Mouse (Mus musculus) brain, embryonic 14.5 days (tissue): ENCODE measurements at regions not wholly inside any gene's neighbourhood (a gene's known extent, or its start where the extent isn't known, plus 50 kb on each side); places are given as distances from the start of the nearest gene placed in this dataset.

Source experiments
- DNase-seq: peaks from one replicate; pipeline ENCODE4 v3.0.0-alpha.2; 2011; ENCODE audit warnings: low read depth
- CTCF ChIP-seq: fragments of 200-500 bp; IDR thresholded peaks from 2 replicates; pipeline ENCODE4 v1.5.1; 2012; ENCODE audit warnings: inconsistent platforms, mild to moderate bottlenecking, moderate library complexity, borderline replicate concordance; ENCODE audit not compliant: insufficient read depth, insufficient read length; ENCODE audit errors: extremely low read depth
- POLR2A ChIP-seq: fragments of 200-500 bp; IDR thresholded peaks from 2 replicates; pipeline ENCODE4 v1.6.1; 2012; ENCODE audit warnings: mild to moderate bottlenecking, inconsistent platforms, borderline replicate concordance; ENCODE audit not compliant: poor library complexity, insufficient read depth, insufficient read length, severe bottlenecking; ENCODE audit errors: extremely low read depth

DNA sequence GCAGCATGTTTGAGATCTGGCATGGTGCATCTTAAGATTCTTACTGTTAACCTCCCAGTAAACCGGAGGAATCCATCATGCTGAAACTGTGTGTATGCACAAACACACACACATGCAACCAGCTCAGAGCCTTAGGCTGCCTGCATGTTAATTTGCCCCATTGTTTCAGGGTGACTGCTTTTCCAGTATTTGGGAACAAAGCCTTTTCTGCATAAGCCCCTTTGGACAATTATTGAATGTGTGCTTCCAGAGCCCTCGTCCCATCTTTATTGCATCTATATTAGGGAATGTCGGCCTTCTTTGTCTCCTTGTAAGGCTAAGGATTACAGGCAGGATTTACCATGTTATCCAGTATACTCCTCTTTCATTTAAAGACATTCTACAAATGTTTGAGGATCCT lies 397.0 kb downstream of the Meis1 start:
- TF ChIP-seq CTCF (no peak), POLR2A (no peak)
- DNase-seq = peak; percentile 53

DNA sequence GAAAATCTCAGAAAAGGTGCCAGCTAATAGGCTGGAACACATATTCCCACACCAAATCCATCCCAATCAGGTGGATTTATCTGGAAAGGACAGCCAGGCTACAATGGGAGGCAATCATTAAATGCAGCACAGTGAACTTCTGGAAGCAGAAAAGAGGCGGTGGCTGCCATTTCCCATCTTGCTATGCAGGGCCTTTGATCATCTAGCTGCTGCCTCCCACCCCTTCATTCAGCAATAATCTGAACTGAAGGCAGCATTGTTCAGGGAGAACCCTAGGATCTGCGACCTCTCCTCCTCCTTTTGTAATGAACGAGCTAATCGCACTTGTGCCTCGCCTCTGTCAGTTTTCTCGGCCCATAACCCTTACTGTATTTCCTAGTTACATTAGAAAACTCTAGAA lies 413.9 kb downstream of the Meis1 start:
- no peak for TF ChIP-seq POLR2A
- DNase-seq = peak; percentile 59

DNA sequence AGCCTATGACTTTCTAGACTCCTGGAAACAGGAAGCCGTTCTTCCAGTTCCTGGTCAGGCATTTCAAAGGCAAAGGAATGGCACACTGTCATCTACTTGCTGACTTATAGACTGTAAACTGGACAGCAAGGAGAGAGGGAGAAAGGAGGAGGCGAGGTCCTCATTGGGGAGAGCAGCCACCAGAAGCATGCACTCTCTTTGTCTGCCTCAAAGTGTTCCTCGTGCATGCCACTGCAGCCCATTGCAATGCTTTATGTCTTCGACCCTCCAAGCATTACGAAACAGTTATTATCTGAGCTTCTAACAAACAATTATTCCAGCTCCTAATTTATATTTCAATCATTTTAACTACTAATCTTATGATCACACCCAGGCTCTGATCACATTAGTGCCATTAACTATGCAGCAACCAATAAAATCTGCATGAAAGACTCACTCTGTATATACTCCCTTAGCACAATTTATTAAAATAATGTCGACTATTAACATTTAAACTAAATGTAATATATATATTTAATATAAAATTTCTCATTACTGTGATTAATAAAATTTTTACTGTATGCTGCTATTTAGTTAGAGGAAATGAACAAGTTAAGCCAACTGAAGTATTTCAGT lies 417.1 kb downstream of the Meis1 start:
- DNase-seq = no peak
- TF ChIP-seq CTCF = no peak
- TF ChIP-seq POLR2A = no peak

DNA sequence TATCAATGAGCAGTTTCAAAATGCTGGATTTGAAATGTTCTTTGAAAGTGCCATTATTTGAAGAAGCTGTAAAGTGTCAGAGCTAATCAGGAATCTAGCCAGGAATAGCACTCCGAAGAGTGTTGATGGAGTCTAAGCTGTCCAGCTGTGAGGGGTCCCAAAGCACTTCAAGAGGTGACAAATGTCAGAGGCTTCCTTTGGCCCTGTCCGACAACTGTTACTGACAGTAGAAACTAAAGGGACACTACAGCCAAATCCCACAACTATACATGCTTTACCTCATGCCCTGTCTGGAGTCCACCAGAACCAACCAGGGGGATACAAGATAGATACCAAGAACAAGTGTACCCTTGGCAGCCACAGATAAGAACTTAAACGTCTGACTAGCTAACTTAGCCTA lies 420.4 kb downstream of the Meis1 start:
- TF ChIP-seq POLR2A (no peak), CTCF (no peak)
- no peak for DNase-seq

DNA sequence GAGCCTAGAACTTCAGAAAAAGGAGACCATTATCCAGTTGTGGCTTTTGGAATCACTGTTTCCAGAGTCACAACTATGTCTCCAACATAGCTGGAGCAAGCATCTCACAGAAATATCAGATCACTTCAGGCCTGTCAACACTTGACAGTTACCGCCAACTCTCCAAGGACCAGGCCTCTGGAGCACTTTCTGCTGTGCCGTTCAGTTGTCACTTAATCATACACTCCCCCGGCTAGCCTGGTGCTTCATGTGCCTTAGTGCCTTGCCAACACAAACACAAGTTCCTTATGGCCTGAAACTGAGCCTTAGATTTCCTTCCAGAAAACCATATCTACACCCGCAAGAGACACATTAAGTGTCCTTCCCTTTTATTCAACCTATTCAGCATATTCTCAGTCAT lies 421.8 kb downstream of the Meis1 start:
- no peak for TF ChIP-seq CTCF
- no peak for TF ChIP-seq POLR2A
- no peak for DNase-seq

DNA sequence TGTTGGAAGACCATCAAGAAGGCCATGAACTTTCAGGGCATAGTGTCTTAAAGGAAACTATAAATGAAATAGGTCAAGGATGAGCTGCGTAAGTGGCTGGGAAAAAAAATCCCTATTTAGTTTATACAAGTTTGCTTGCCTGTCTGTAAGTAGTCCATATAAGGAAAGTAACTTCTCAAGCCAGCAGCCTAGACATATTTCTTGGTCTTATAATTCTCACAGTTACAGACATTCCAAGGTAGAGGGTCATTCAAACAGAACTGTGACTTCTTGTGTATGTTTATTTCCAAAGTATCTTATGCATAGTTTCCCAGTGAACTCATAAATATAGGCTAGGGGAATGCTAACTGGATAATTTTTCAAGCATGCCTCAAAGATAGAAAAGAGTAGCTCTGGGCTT lies 428.3 kb downstream of the Meis1 start:
- TF ChIP-seq POLR2A = no peak
- no peak for TF ChIP-seq CTCF

DNA sequence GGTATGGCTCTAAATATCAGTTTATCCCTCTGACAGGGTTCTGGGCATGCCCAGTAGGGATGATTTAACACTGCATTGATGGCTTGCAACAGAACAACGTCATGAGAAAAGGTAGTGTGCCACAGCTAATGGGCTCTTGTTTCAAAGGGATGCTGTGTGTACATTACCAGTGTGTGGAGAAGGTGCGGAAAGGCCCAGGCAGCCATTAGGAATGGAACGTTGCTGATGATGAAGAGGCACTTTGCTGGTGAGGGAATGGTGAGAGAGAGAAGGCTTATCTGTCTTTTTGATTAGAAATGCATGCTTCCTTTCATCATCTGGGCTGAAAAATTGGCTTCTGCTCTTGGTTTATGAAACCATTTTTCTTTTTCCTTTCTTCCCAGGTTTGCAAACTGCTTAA lies 432.3 kb downstream of the Meis1 start:
- DNase-seq = no peak
- no peak for TF ChIP-seq CTCF
- no peak for TF ChIP-seq POLR2A

More for the DNA sequence above, 428.3 kb downstream of the Meis1 start:
- no peak for DNase-seq

DNA sequence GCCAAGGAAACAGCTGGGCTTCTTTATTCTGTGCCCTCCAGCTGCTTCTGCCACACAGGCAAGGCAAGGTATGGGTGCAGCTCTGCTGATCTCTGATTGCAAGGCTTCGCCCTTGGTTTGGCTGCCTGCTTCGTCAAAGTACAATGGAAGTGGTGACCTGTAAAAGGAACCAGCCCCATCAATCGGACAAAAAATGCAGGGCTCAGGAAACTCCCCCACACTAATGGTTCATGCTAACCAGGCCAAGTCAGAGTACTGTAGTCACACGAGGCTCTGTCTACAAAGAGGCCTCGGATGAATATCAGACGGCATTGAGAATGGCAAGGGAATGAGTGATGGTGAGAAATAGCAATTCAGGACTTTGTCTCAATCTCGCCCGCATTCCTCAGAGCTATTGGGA lies 433.8 kb downstream of the Meis1 start:
- DNase-seq = no peak
- no peak for TF ChIP-seq CTCF
- TF ChIP-seq POLR2A = no peak

DNA sequence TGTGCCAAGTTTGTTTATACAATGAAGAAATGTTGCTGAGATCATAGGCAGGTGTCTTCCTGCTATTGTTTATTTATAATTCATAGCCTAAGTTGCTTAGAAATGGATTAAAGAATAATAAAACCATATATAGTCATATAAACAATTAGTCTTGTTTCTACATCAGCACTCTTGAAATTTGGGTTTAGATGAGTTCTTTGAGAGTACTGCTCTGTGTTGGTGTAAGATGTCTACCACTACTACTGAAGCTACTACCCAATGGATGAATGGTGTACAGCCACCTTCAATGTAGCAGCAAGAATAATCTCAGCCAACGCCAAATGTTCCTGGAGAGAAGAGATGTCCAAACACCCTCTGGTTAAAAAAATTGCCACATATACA lies 436.0 kb downstream of the Meis1 start:
- no peak for DNase-seq
- TF ChIP-seq POLR2A = no peak
- TF ChIP-seq CTCF = no peak

DNA sequence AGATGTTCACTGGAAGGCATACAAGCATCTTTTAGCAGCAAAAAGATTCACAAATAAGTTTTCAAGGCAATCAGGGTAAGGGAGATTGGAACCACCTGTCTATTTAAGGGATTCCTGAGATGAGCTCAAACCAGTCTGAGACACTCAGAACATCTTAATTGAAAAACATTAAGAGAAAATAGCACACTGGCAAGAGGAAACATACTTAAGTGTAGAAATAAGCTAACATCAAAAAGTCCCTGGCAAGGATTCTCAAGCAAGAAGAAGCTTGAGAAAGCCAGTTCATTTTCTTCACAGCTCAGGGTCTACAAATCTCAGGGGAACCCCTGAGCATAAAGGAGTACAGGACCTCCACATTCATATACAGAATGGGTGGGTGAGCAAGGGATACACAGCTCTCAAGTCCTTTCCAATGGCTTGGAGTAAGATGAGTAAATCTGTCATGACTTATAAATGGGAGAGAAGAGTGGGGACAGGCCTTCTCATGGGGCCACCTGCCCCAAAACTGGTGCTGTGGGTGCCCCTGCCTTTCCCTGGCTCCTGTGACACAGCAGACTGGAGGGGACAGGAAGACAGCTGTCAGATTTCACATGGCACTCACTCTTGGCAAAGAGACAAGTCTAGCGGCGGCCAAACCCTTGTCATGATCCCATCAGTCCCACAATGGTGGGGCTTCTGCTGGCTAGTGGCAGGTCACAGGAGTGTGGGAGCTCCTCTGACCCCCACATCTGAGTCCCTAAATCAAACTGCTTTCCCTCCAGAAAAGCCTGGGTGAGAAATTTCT lies 436.6 kb downstream of the Meis1 start:
- TF ChIP-seq POLR2A (no peak), CTCF (no peak)
- DNase-seq = peak; percentile 65

DNA sequence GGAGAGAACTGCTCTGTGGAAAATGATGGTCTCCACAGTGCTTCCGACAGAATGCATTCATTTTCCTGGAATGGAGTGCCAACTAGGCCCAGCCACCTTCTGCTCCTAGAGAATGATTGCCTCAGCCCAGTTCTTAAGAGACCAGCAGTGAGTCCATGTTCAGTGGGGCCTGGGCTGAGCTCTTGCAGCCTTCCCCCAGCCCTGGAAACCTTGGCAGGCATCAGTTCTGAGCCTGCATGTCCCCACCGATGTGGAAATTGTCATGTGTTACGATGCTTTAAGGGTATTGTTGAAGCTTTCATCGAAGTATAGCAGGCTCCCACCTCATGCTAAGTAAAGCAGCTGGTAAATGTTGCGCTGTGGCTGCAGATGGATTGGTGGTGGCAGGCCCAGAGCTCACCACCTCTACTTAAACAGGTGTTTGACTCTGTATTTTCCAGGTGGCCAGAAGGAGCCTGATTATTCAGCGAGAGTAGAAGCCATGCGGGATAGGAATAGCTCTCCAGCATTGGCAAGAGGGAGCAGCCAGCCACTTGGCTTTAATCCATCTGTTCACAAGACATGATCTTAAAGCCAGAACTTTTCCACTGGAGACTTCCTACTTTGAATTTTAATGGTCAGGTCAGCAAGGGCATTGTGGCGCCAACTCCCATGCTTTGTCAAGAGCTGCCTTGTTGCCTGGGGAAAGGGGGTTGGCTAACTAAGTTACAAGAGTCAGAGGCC lies 437.5 kb downstream of the Meis1 start:
- peak; percentile 69 for DNase-seq
- TF ChIP-seq CTCF = no peak
- TF ChIP-seq POLR2A = no peak
